Mouse (Mus musculus) spleen, adult 2 months (tissue): Measurements from ENCODE around the gene Farp1. TPM values are rescaled to one million over a fixed set of nuclear protein-coding genes. Genes with fewer than 3 reads are reported as not detected.

Experiments
- DNase-seq, 2 experiments: peaks; one replicate each; pipeline versions ENCODE4 v3.0.0 to v3.0.0-alpha.2; 2012 to 2021; ENCODE audit warnings: low spot score in 2 of 2, low read depth in 1 of 2
- H3K27ac ChIP-seq: fragments of 200-500 bp; 2 replicates; pipeline ENCODE4 v1.5.1; 2012; ENCODE audit warnings: low read length, inconsistent platforms; ENCODE audit not compliant: insufficient read depth
- H3K27me3 ChIP-seq: fragments of 200-500 bp; 2 replicates; pipeline ENCODE4 v1.6.1; 2012; ENCODE audit warnings: mild to moderate bottlenecking, moderate library complexity, low read length, inconsistent platforms; ENCODE audit not compliant: control insufficient read depth, insufficient read depth
- H3K36me3 ChIP-seq: fragments of 200-500 bp; 2 replicates; pipeline ENCODE4 v1.6.1; 2012; ENCODE audit warnings: mild to moderate bottlenecking, low read length, inconsistent platforms; ENCODE audit not compliant: control insufficient read depth, insufficient read depth
- H3K4me1 ChIP-seq: fragments of 200-500 bp; 2 replicates; pipeline ENCODE4 v1.6.1; 2011; ENCODE audit warnings: inconsistent platforms; ENCODE audit not compliant: control insufficient read depth, insufficient read depth, insufficient read length
- H3K4me3 ChIP-seq: fragments of 200-500 bp; 2 replicates; pipeline ENCODE4 v1.5.1; 2011; ENCODE audit warnings: mild to moderate bottlenecking, inconsistent platforms; ENCODE audit not compliant: insufficient read depth, insufficient read length; ENCODE audit errors: extremely low read depth
- CTCF ChIP-seq: fragments of 200-500 bp; IDR thresholded peaks from 2 replicates; pipeline ENCODE4 v1.5.1; 2011; ENCODE audit warnings: mild to moderate bottlenecking, inconsistent platforms; ENCODE audit not compliant: insufficient read depth, insufficient read length, insufficient replicate concordance; ENCODE audit errors: extremely low read depth
- POLR2A ChIP-seq: fragments of 200-500 bp; IDR thresholded peaks from 2 replicates; pipeline ENCODE4 v1.6.1; 2011; ENCODE audit warnings: low read depth, low read length, inconsistent platforms
- WGBS: fragments of 180-500 bp; shearing (Covaris S2); methylation state at CpG from one replicate; pipeline ENCODE4 v1.1.7; 2018; 5-methylcytosine and 5-hydroxymethylcytosine counted together
- polyA plus RNA-seq: library from polyadenylated mRNA; depleted of rRNA; stranded (reverse); fragments of >200 nt; gene quantifications from 2 replicates; pipeline ENCODE4 v1.2.3, GENCODE M21; 2012

Farp1 gene
- polyA plus RNA-seq, 1 experiment = 3.0 TPM

GRCm38 (mm10) chr14:121053020-121053518 is 18.1 kb downstream of the Farp1 start:
- H3K36me3 ChIP-seq = no peaks in the 10 kb centered on the region
- no peak for TF ChIP-seq CTCF
- no peak for TF ChIP-seq POLR2A
- no peak for DNase-seq
- no peak overlapping the region for H3K4me3 ChIP-seq
- no peaks in the 10 kb centered on the region for H3K27me3 ChIP-seq
- no peak overlapping the region for H3K27ac ChIP-seq
- 34% methylated on average over 5 of the region's 5 CpGs for WGBS
- no peaks in the 10 kb centered on the region for H3K4me1 ChIP-seq

- Histone ChIP-seq H3K4me3 (no peak overlapping the region), H3K27ac (no peak overlapping the region), H3K4me1 (no peaks in the 10 kb centered on the region), H3K27me3 (no peaks in the 10 kb centered on the region), H3K36me3 (no peaks in the 10 kb centered on the region)
- no peak for TF ChIP-seq CTCF
- no peak for TF ChIP-seq POLR2A
- no peak for DNase-seq
- 87% methylated on average over 5 of the region's 5 CpGs for WGBS
Measured at GRCm38 (mm10) chr14:121054062-121054461, 19.1 kb downstream of the Farp1 start.

GRCm38 (mm10) chr14:121057750-121058149 is 22.8 kb downstream of the Farp1 start:
- H3K4me1 ChIP-seq = no peaks in the 10 kb centered on the region
- no peak overlapping the region for H3K27ac ChIP-seq
- no peak for TF ChIP-seq POLR2A
- no peak for TF ChIP-seq CTCF
- H3K27me3 ChIP-seq = no peaks in the 10 kb centered on the region
- DNase-seq = no peak
- H3K4me3 ChIP-seq = no peak overlapping the region
- 86% methylated on average over 5 of the region's 5 CpGs for WGBS
- no peaks in the 10 kb centered on the region for H3K36me3 ChIP-seq

- Histone ChIP-seq H3K36me3 (no peaks in the 10 kb centered on the region), H3K4me1 (no peaks in the 10 kb centered on the region), H3K27ac (no peak overlapping the region), H3K27me3 (no peaks in the 10 kb centered on the region), H3K4me3 (no peak overlapping the region)
- no peak for TF ChIP-seq CTCF
- TF ChIP-seq POLR2A = no peak
- DNase-seq = no peak
- 89% methylated on average over 1 of the region's 1 CpGs for WGBS
Measured at GRCm38 (mm10) chr14:121058481-121058880, 23.5 kb downstream of the Farp1 start.

GRCm38 (mm10) chr14:121059266-121059665 is 24.3 kb downstream of the Farp1 start:
- no peaks in the 10 kb centered on the region for H3K4me1 ChIP-seq
- H3K27ac ChIP-seq = no peak overlapping the region
- H3K4me3 ChIP-seq = no peak overlapping the region
- H3K27me3 ChIP-seq = no peaks in the 10 kb centered on the region
- TF ChIP-seq CTCF = no peak
- no peak for TF ChIP-seq POLR2A
- WGBS = 86% methylated on average over 10 of the region's 10 CpGs
- no peak for DNase-seq
- H3K36me3 ChIP-seq = no peaks in the 10 kb centered on the region

GRCm38 (mm10) chr14:121060484-121060883 is 25.5 kb downstream of the Farp1 start:
- no peak for TF ChIP-seq CTCF
- no peak for TF ChIP-seq POLR2A
- Histone ChIP-seq H3K27me3 (no peaks in the 10 kb centered on the region), H3K4me1 (no peaks in the 10 kb centered on the region), H3K4me3 (no peak overlapping the region), H3K27ac (no peak overlapping the region), H3K36me3 (no peaks in the 10 kb centered on the region)
- no peak for DNase-seq
- 88% methylated on average over 11 of the region's 11 CpGs for WGBS

GRCm38 (mm10) chr14:121061686-121062085 is 26.7 kb downstream of the Farp1 start:
- no peak overlapping the region for H3K4me3 ChIP-seq
- no peak for TF ChIP-seq CTCF
- TF ChIP-seq POLR2A = no peak
- no peaks in the 10 kb centered on the region for H3K36me3 ChIP-seq
- H3K4me1 ChIP-seq = no peaks in the 10 kb centered on the region
- 78% methylated on average over 4 of the region's 4 CpGs for WGBS
- H3K27ac ChIP-seq = no peak overlapping the region
- DNase-seq = no peak
- H3K27me3 ChIP-seq = no peaks in the 10 kb centered on the region
